Mouse (Mus musculus): ENCODE data around the gene Gm42715.

Gene Gm42715

GRCm38 (mm10) chr7:127587196-127587595, 67.8 kb downstream of the Gm42715 start:
- no peak for DNase-seq

GRCm38 (mm10) chr7:127588011-127588871, 68.9 kb downstream of the Gm42715 start, which contains the start of the genes Ccdc189 and Rnf40:
TSS of gene Ccdc189 (minus strand) at chr7:127588595.
TSS of gene Rnf40 (plus strand) at chr7:127588767.
- peak; percentile 88 for DNase-seq

- no peak for DNase-seq
These were observed 69.5 kb downstream of the Gm42715 start for GRCm38 (mm10) chr7:127588901-127589300.

GRCm38 (mm10) chr7:127589637-127590036, 70.3 kb downstream of the Gm42715 start:
- DNase-seq: no peak

- no peak for DNase-seq
These were observed 71.7 kb downstream of the Gm42715 start for GRCm38 (mm10) chr7:127591108-127591507.

- no peak for DNase-seq
These were observed 73.2 kb downstream of the Gm42715 start for GRCm38 (mm10) chr7:127592575-127592974.

GRCm38 (mm10) chr7:127596747-127597146, 77.4 kb downstream of the Gm42715 start:
- no peak for DNase-seq

- no peak for DNase-seq
These were observed 81.2 kb downstream of the Gm42715 start for GRCm38 (mm10) chr7:127600612-127601011.

- no peak for DNase-seq
These were observed 82.4 kb downstream of the Gm42715 start for GRCm38 (mm10) chr7:127601735-127602134.

- DNase-seq: no peak
These were observed 83.5 kb downstream of the Gm42715 start for GRCm38 (mm10) chr7:127602903-127603302.

GRCm38 (mm10) chr7:127604256-127604655, 84.9 kb downstream of the Gm42715 start:
- DNase-seq: no peak

- no peak for DNase-seq
These were observed 87.8 kb downstream of the Gm42715 start for GRCm38 (mm10) chr7:127607150-127607549.

- no peak for DNase-seq
These were observed 91.6 kb downstream of the Gm42715 start for GRCm38 (mm10) chr7:127611011-127611410.

- no peak for DNase-seq
These were observed 92.2 kb downstream of the Gm42715 start for GRCm38 (mm10) chr7:127611561-127611960.

- DNase-seq: no peak
These were observed 94.1 kb downstream of the Gm42715 start for GRCm38 (mm10) chr7:127613501-127613900.

GRCm38 (mm10) chr7:127614091-127614490, 94.7 kb downstream of the Gm42715 start:
- DNase-seq: no peak

GRCm38 (mm10) chr7:127614511-127614890, 95.1 kb downstream of the Gm42715 start:
- DNase-seq: peak; percentile 61

- peak; percentile 69 for DNase-seq
These were observed 95.8 kb downstream of the Gm42715 start, which contains the start of gene Zfp629 for GRCm38 (mm10) chr7:127614891-127615843. TSS of gene Zfp629 (minus strand) at chr7:127615797.

GRCm38 (mm10) chr7:127616336-127616735, 97.0 kb downstream of the Gm42715 start:
- DNase-seq: peak; percentile 57

Measured in thymus, postnatal 25 days (tissue).